Mouse (Mus musculus): ENCODE results near the gene Gbx1. TPM values are rescaled to one million over a fixed set of nuclear protein-coding genes. Genes with fewer than 3 reads are reported as not detected.

Gbx1 gene
- not detected for total RNA-seq (2023)

GRCm38 (mm10) chr5:24526889-24527230 is at the start of gene Gbx1:
Gene Gbx1, minus strand, starts transcription at chr5:24527202.

GRCm38 (mm10) chr5:24556709-24557108 is 29.7 kb upstream of the Gbx1 start, which contains the start of gene 4931409K22Rik:
Gene 4931409K22Rik, minus strand, starts transcription at chr5:24556809.

GRCm38 (mm10) chr5:24540387-24541143 is 13.6 kb upstream of the Gbx1 start, which contains the start of gene Asb10:
Gene Asb10, minus strand, starts transcription at chr5:24540978.

Other genes starting within 250 kb of the Gbx1 start
- 1 to 10 TPM; 5.3 to 6.7 TPM for gene Kcnh2, start 175.6 kb downstream of the Gbx1 start, total RNA-seq (2023)
- gene Nos3, start 162.4 kb downstream of the Gbx1 start, total RNA-seq (2023), result not detected
- gene Atg9b, start 135.1 kb downstream of the Gbx1 start, total RNA-seq (2023), result under 1 TPM; 0.18 to 0.50 TPM
- gene Abcb8, start 133.5 kb downstream of the Gbx1 start, total RNA-seq (2023), result 10 to 100 TPM; 20.7 to 25.5 TPM
- gene Asic3, start 113.8 kb downstream of the Gbx1 start, total RNA-seq (2023), result under 1 TPM in 1 of 2 experiments, not detected in 1; 0.62 TPM
- 10 to 100 TPM; 29.6 to 43.1 TPM for gene Cdk5, start 103.7 kb downstream of the Gbx1 start, total RNA-seq (2023)
- 10 to 100 TPM; 53.8 to 84.9 TPM for gene Slc4a2, start 103.4 kb downstream of the Gbx1 start, total RNA-seq (2023)
- 100 to 1,000 TPM in 1 of 2 experiments, 10 to 100 TPM in 1; 90.8 to 104 TPM for gene Fastk, start 81.9 kb downstream of the Gbx1 start, total RNA-seq (2023)
- gene Tmub1, start 79.3 kb downstream of the Gbx1 start, total RNA-seq (2023), result 10 to 100 TPM; 26.0 to 28.0 TPM
- 10 to 100 TPM; 82.7 to 91.3 TPM for gene Agap3, start 75.0 kb downstream of the Gbx1 start, total RNA-seq (2023)
- gene Asb10, start 13.8 kb upstream of the Gbx1 start, total RNA-seq (2023), result not detected
- gene 4931409K22Rik, start 29.6 kb upstream of the Gbx1 start, total RNA-seq (2023), result not detected
- 10 to 100 TPM; 46.5 to 47.9 TPM for gene Abcf2, start 50.3 kb upstream of the Gbx1 start, total RNA-seq (2023)
- gene Chpf2, start 59.5 kb upstream of the Gbx1 start, total RNA-seq (2023), result 10 to 100 TPM; 41.0 to 42.2 TPM
- under 1 TPM in 1 of 2 experiments, not detected in 1; 0.32 TPM for gene Smarcd3, start 97.2 kb upstream of the Gbx1 start, total RNA-seq (2023)
- gene Nub1, start 158.3 kb upstream of the Gbx1 start, total RNA-seq (2023), result 10 to 100 TPM; 86.5 to 86.7 TPM
- not detected for gene Wdr86, start 203.5 kb upstream of the Gbx1 start, total RNA-seq (2023)
- not detected for gene Crygn, start 230.8 kb upstream of the Gbx1 start, total RNA-seq (2023)

All from T-cell, adult 66 days (primary cell).